Mouse (Mus musculus): Measurements from ENCODE around the gene Pisd. TPM values are rescaled to one million over a fixed set of nuclear protein-coding genes. Genes with fewer than 3 reads are reported as not detected.

Pisd gene
- total and polyA plus RNA-seq, 3 experiments, result 45.2 to 57.1 (median 52.1) TPM

GRCm38 (mm10) chr5:32706226-32706780 lies 79.1 kb downstream of the Pisd start:
- Histone ChIP-seq H3K9ac (ENCODE audit: insufficient read depth, low read depth) (no peak overlapping the region), H3K79me2 (replicated peaks; ENCODE audit: control insufficient read depth, extremely low read depth, insufficient read depth, poor library complexity, severe bottlenecking) (no peaks in the 10 kb centered on the region), H3K9me3 (replicated peaks; ENCODE audit: low read length) (peaks cover 47% of the 10 kb centered on the region), H3K36me3 (replicated peaks in 1 of 2; ENCODE audit: control insufficient read depth in 1 of 2, insufficient read depth in 1 of 2, low read length in 1 of 2) (no peaks in the 10 kb centered on the region), H3K27ac (ENCODE audit: insufficient read depth, low read depth) (no peak overlapping the region), H3K4me1 (ENCODE audit: control insufficient read depth in 1 of 2, insufficient read depth in 2 of 2) (no peaks in the 10 kb centered on the region), H3K4me2 (ENCODE audit: insufficient read depth, low read depth, poor library complexity, severe bottlenecking) (no peak overlapping the region), H3K4me3 (replicated peaks in 1 of 3; ENCODE audit: low read depth in 2 of 3, low read length in 2 of 3, poor library complexity in 1 of 3) (no peak overlapping the region), H3K27me3 (replicated peaks) (no peaks in the 10 kb centered on the region)
- TF ChIP-seq MAFK (IDR thresholded peaks at IDR 0.05; ENCODE audit: insufficient replicate concordance, low read length) (no peak), ZC3H11A (IDR thresholded peaks at IDR 0.05; ENCODE audit: low read depth, low read length) (no peak), RCOR1 (conservative IDR thresholded peaks at IDR 0.05; ENCODE audit: low read depth, low read length) (no peak), MAZ (IDR thresholded peaks at IDR 0.05; ENCODE audit: low read depth, low read length) (no peak), RAD21 (IDR thresholded peaks at IDR 0.05; ENCODE audit: low read depth, low read length) (no peak), ELF1 (IDR thresholded peaks at IDR 0.05; ENCODE audit: low read depth, low read length) (no peak), IRF4 (IDR thresholded peaks at IDR 0.05; ENCODE audit: low read depth, low read length) (no peak), GABPA (IDR thresholded peaks at IDR 0.05; ENCODE audit: insufficient replicate concordance, low read depth, low read length) (no peak), PAX5 (IDR thresholded peaks at IDR 0.05; ENCODE audit: low read length) (no peak), USF1 (IDR thresholded peaks at IDR 0.05; ENCODE audit: low read depth, low read length) (no peak), POLR2A (IDR thresholded peaks at IDR 0.05; ENCODE audit: low read depth, low read length) (no peak), ZKSCAN1 (IDR thresholded peaks at IDR 0.05; ENCODE audit: borderline replicate concordance, low read depth, low read length) (no peak), MXI1 (IDR thresholded peaks at IDR 0.05; ENCODE audit: low read depth, low read length) (no peak), CHD2 (IDR thresholded peaks at IDR 0.05; ENCODE audit: low read length) (no peak), ZMIZ1 (IDR thresholded peaks at IDR 0.05; ENCODE audit: low read depth, low read length) (no peak), USF2 (conservative IDR thresholded peaks at IDR 0.05; ENCODE audit: low read depth, low read length) (no peak), SMC3 (IDR thresholded peaks at IDR 0.05; ENCODE audit: low read depth, low read length) (no peak), MEF2A (IDR thresholded peaks at IDR 0.05; ENCODE audit: borderline replicate concordance, low read depth, low read length) (no peak), ZNF384 (IDR thresholded peaks at IDR 0.05; ENCODE audit: low read depth, low read length) (no peak)
- dilution Hi-C loops (cut with MboI; ENCODE audit: extremely low pct_ligation_motif_present, extremely low pct_unique_long_range_greater_than_20kb, low sequenced_read_pairs), result no loop called here
- in situ Hi-C loops (cut with MboI; ENCODE audit: low pct_ligation_motif_present, low pct_unique_long_range_greater_than_20kb, low sequenced_read_pairs), result no loop called here
- DNase-seq (ENCODE audit: extremely low read depth), result no peak

- no peak for TF ChIP-seq CHD1 (IDR thresholded peaks at IDR 0.05; ENCODE audit: low read depth, low read length)
- no peak for TF ChIP-seq MAX (IDR thresholded peaks at IDR 0.05; ENCODE audit: low read length)
- no peak for TF ChIP-seq HCFC1 (IDR thresholded peaks at IDR 0.05; ENCODE audit: low read depth, low read length)
- TF ChIP-seq ZC3H11A (IDR thresholded peaks at IDR 0.05; ENCODE audit: low read depth, low read length), result no peak
- no peak for TF ChIP-seq JUN (IDR thresholded peaks at IDR 0.05; ENCODE audit: insufficient read depth, low read depth, low read length)
- TF ChIP-seq POLR2A (IDR thresholded peaks at IDR 0.05; ENCODE audit: low read depth, low read length), result no peak
- TF ChIP-seq ZNF384 (IDR thresholded peaks at IDR 0.05; ENCODE audit: low read depth, low read length), result no peak
- no peak for TF ChIP-seq TBP (conservative IDR thresholded peaks at IDR 0.05; ENCODE audit: low read depth, low read length)
- TF ChIP-seq ZMIZ1 (IDR thresholded peaks at IDR 0.05; ENCODE audit: low read depth, low read length), result no peak
- no peak for TF ChIP-seq JUND (conservative IDR thresholded peaks at IDR 0.05; ENCODE audit: low read depth, low read length)
- no peak for TF ChIP-seq MAFK (IDR thresholded peaks at IDR 0.05; ENCODE audit: insufficient replicate concordance, low read length)
- no peak for TF ChIP-seq PAX5 (IDR thresholded peaks at IDR 0.05; ENCODE audit: low read length)
- no peak for TF ChIP-seq CHD2 (IDR thresholded peaks at IDR 0.05; ENCODE audit: low read length)
- TF ChIP-seq SMC3 (IDR thresholded peaks at IDR 0.05; ENCODE audit: low read depth, low read length), result no peak
- TF ChIP-seq CTCF (conservative IDR thresholded peaks at IDR 0.05 in 1 of 2, IDR thresholded peaks at IDR 0.05 in 1 of 2; ENCODE audit: low read depth in 2 of 2, low read length in 2 of 2), result no peak
- TF ChIP-seq ZKSCAN1 (IDR thresholded peaks at IDR 0.05; ENCODE audit: borderline replicate concordance, low read depth, low read length), result no peak
- TF ChIP-seq TCF12 (IDR thresholded peaks at IDR 0.05; ENCODE audit: low read depth, low read length), result no peak
- TF ChIP-seq USF2 (conservative IDR thresholded peaks at IDR 0.05; ENCODE audit: low read depth, low read length), result no peak
- TF ChIP-seq RAD21 (IDR thresholded peaks at IDR 0.05; ENCODE audit: low read depth, low read length), result no peak
- no peak for TF ChIP-seq BHLHE40 (IDR thresholded peaks at IDR 0.05; ENCODE audit: low read depth, low read length)
- Histone ChIP-seq H3K36me3 (replicated peaks in 1 of 2; ENCODE audit: control insufficient read depth in 1 of 2, insufficient read depth in 1 of 2, low read length in 1 of 2) (no peaks in the 10 kb centered on the region), H3K4me3 (replicated peaks in 1 of 3; ENCODE audit: low read depth in 2 of 3, low read length in 2 of 3, poor library complexity in 1 of 3) (no peak overlapping the region), H3K4me1 (ENCODE audit: control insufficient read depth in 1 of 2, insufficient read depth in 2 of 2) (no peaks in the 10 kb centered on the region), H3K79me2 (replicated peaks; ENCODE audit: control insufficient read depth, extremely low read depth, insufficient read depth, poor library complexity, severe bottlenecking) (no peaks in the 10 kb centered on the region), H3K4me2 (ENCODE audit: insufficient read depth, low read depth, poor library complexity, severe bottlenecking) (no peak overlapping the region), H3K9ac (ENCODE audit: insufficient read depth, low read depth) (no peak overlapping the region), H3K27ac (ENCODE audit: insufficient read depth, low read depth) (no peak overlapping the region), H3K27me3 (replicated peaks) (no peaks in the 10 kb centered on the region), H3K9me3 (replicated peaks; ENCODE audit: low read length) (peaks cover 12% of the 10 kb centered on the region)
- dilution Hi-C loops (cut with MboI; ENCODE audit: extremely low pct_ligation_motif_present, extremely low pct_unique_long_range_greater_than_20kb, low sequenced_read_pairs) (no loop called here), in situ Hi-C loops (cut with MboI; ENCODE audit: low pct_ligation_motif_present, low pct_unique_long_range_greater_than_20kb, low sequenced_read_pairs) (no loop called here)
- no peak for DNase-seq (ENCODE audit: extremely low read depth)
These were observed 88.1 kb downstream of the Pisd start for GRCm38 (mm10) chr5:32697208-32697867.
